Mouse (Mus musculus) forebrain, embryonic 13.5 days (tissue): Measurements from ENCODE around the gene Gm21905. TPM values are rescaled to one million over a fixed set of nuclear protein-coding genes. Genes with fewer than 3 reads are reported as not detected.

Experiments
- ATAC-seq: fragments of 200-750 bp; cut with Nextera tagmentation; 2 replicates; pipeline ENCODE4 v1.8.0; 2017
- H3K27ac ChIP-seq: fragments of 300-500 bp; sonication (generic); 2 replicates; pipeline ENCODE4 v1.5.1; 2015; ENCODE audit warnings: inconsistent platforms, mild to moderate bottlenecking, moderate library complexity
- H3K27me3 ChIP-seq: fragments of 300-500 bp; sonication (generic); 2 replicates; pipeline ENCODE4 v1.6.1; 2015; ENCODE audit warnings: mild to moderate bottlenecking, inconsistent platforms
- H3K36me3 ChIP-seq: fragments of 300-500 bp; sonication (generic); 2 replicates; pipeline ENCODE4 v1.6.1; 2015; ENCODE audit warnings: mild to moderate bottlenecking, inconsistent platforms; ENCODE audit not compliant: poor library complexity, severe bottlenecking
- H3K4me1 ChIP-seq: fragments of 300-500 bp; sonication (generic); 2 replicates; pipeline ENCODE4 v1.6.1; 2015; ENCODE audit warnings: inconsistent platforms
- H3K4me2 ChIP-seq: fragments of 300-500 bp; sonication (generic); 2 replicates; pipeline ENCODE4 v1.6.1; 2015; ENCODE audit warnings: inconsistent platforms, mild to moderate bottlenecking, moderate library complexity
- H3K4me3 ChIP-seq: fragments of 300-500 bp; sonication (generic); 2 replicates; pipeline ENCODE4 v1.5.1; 2015; ENCODE audit warnings: mild to moderate bottlenecking, inconsistent platforms
- H3K9ac ChIP-seq: fragments of 300-500 bp; sonication (generic); 2 replicates; pipeline ENCODE4 v1.6.1; 2015; ENCODE audit warnings: mild to moderate bottlenecking, inconsistent platforms
- H3K9me3 ChIP-seq: fragments of 300-500 bp; sonication (generic); replicated peaks from 2 replicates; pipeline ENCODE4 v1.6.1; 2016; ENCODE audit warnings: inconsistent platforms
- WGBS: fragments of 180-500 bp; shearing (Covaris S2); methylation state at CpG from one replicate; pipeline ENCODE4 v1.1.7; 2015; 5-methylcytosine and 5-hydroxymethylcytosine counted together
- polyA plus RNA-seq: library from polyadenylated mRNA; unstranded; fragments of >200 nt; fragmentation: Nextera tagmentation; extraction: Ambion mirVana; gene quantifications from 2 replicates; pipeline ENCODE4 v1.2.1, GENCODE M21; 2015

Gene Gm21905
- not detected in 2 replicates for polyA plus RNA-seq

- WGBS, result 85% methylated on average over 5 of the region's 5 CpGs
- no peak within 1 kb of the TSS for H3K9ac ChIP-seq
- ATAC-seq, result no peak
- no peaks in the 10 kb centered on the region for H3K9me3 ChIP-seq
- no peaks in the 10 kb centered on the region for H3K27me3 ChIP-seq
- no peak within 1 kb of the TSS for H3K4me2 ChIP-seq
- H3K27ac ChIP-seq, result no peak within 1 kb of the TSS
- H3K4me3 ChIP-seq, result no peak within 1 kb of the TSS
- H3K36me3 ChIP-seq, result no peaks in the 10 kb centered on the region
- no peaks in the 10 kb centered on the region for H3K4me1 ChIP-seq
Observed at GRCm38 (mm10) chr5:67946321-67946720, at the start of gene Gm21905. Gene Gm21905, minus strand, starts transcription at chr5:67946421.

- H3K27me3 ChIP-seq, result no peaks in the 10 kb centered on the region
- no peak overlapping the region for H3K4me3 ChIP-seq
- H3K4me1 ChIP-seq, result no peaks in the 10 kb centered on the region
- H3K9me3 ChIP-seq, result no peaks in the 10 kb centered on the region
- no peak overlapping the region for H3K4me2 ChIP-seq
- ATAC-seq, result no peak
- no peak overlapping the region for H3K27ac ChIP-seq
- no peaks in the 10 kb centered on the region for H3K36me3 ChIP-seq
- no peak overlapping the region for H3K9ac ChIP-seq
Observed at GRCm38 (mm10) chr5:67990426-67990825, 44.2 kb upstream of the Gm21905 start.

- WGBS, result 50% methylated on average over 3 of the region's 3 CpGs
Observed at GRCm38 (mm10) chr5:67981946-67982526, 35.8 kb upstream of the Gm21905 start.

GRCm38 (mm10) chr5:67969536-67969935, 23.3 kb upstream of the Gm21905 start:
- Histone ChIP-seq H3K9me3 (no peaks in the 10 kb centered on the region), H3K27ac (no peak overlapping the region), H3K4me1 (peaks cover 7% of the 10 kb centered on the region; the same call in 1 of the 2 replicates), H3K27me3 (no peaks in the 10 kb centered on the region), H3K4me2 (no peak overlapping the region), H3K36me3 (no peaks in the 10 kb centered on the region), H3K9ac (no peak overlapping the region), H3K4me3 (no peak overlapping the region)
- ATAC-seq, result peak; percentile 84
- 39% methylated on average over 7 of the region's 7 CpGs for WGBS

More at GRCm38 (mm10) chr5:67981946-67982526, 35.8 kb upstream of the Gm21905 start:
- Histone ChIP-seq H3K27me3 (no peaks in the 10 kb centered on the region), H3K4me3 (no peak overlapping the region), H3K4me2 (no peak overlapping the region), H3K36me3 (no peaks in the 10 kb centered on the region), H3K4me1 (no peaks in the 10 kb centered on the region), H3K9me3 (no peaks in the 10 kb centered on the region), H3K27ac (no peak overlapping the region), H3K9ac (no peak overlapping the region)
- ATAC-seq, result no peak

GRCm38 (mm10) chr5:67961708-67962629, 15.7 kb upstream of the Gm21905 start:
- H3K4me3 ChIP-seq, result no peak overlapping the region
- no peak overlapping the region for H3K9ac ChIP-seq
- H3K4me1 ChIP-seq, result no peaks in the 10 kb centered on the region
- ATAC-seq, result no peak
- H3K27me3 ChIP-seq, result no peaks in the 10 kb centered on the region
- no peaks in the 10 kb centered on the region for H3K36me3 ChIP-seq
- 85% methylated on average over 7 of the region's 7 CpGs for WGBS
- no peaks in the 10 kb centered on the region for H3K9me3 ChIP-seq
- H3K4me2 ChIP-seq, result no peak overlapping the region
- H3K27ac ChIP-seq, result no peak overlapping the region

GRCm38 (mm10) chr5:67955486-67955885, 9.3 kb upstream of the Gm21905 start:
- no peak overlapping the region for H3K9ac ChIP-seq
- H3K9me3 ChIP-seq, result no peaks in the 10 kb centered on the region
- no peak overlapping the region for H3K27ac ChIP-seq
- no peak for ATAC-seq
- no peaks in the 10 kb centered on the region for H3K36me3 ChIP-seq
- no peaks in the 10 kb centered on the region for H3K27me3 ChIP-seq
- no peak overlapping the region for H3K4me2 ChIP-seq
- WGBS, result 43% methylated on average over 7 of the region's 7 CpGs
- H3K4me1 ChIP-seq, result no peaks in the 10 kb centered on the region
- no peak overlapping the region for H3K4me3 ChIP-seq

GRCm38 (mm10) chr5:67954097-67954496, 7.9 kb upstream of the Gm21905 start:
- 80% methylated on average over 4 of the region's 4 CpGs for WGBS
- Histone ChIP-seq H3K4me1 (no peaks in the 10 kb centered on the region), H3K4me2 (no peak overlapping the region), H3K27me3 (no peaks in the 10 kb centered on the region), H3K36me3 (no peaks in the 10 kb centered on the region), H3K4me3 (no peak overlapping the region), H3K9ac (no peak overlapping the region), H3K27ac (no peak overlapping the region), H3K9me3 (no peaks in the 10 kb centered on the region)
- no peak for ATAC-seq

- no peak overlapping the region for H3K4me3 ChIP-seq
Observed at GRCm38 (mm10) chr5:67948074-67948473, 1.9 kb upstream of the Gm21905 start.

GRCm38 (mm10) chr5:67947006-67947405, 785 bp upstream of the Gm21905 start:
- H3K4me1 ChIP-seq, result no peaks in the 10 kb centered on the region
- H3K9ac ChIP-seq, result no peak overlapping the region
- no peak for ATAC-seq
- H3K27me3 ChIP-seq, result no peaks in the 10 kb centered on the region
- no peak overlapping the region for H3K4me3 ChIP-seq
- no peaks in the 10 kb centered on the region for H3K36me3 ChIP-seq
- no peak overlapping the region for H3K27ac ChIP-seq
- no peaks in the 10 kb centered on the region for H3K9me3 ChIP-seq
- H3K4me2 ChIP-seq, result no peak overlapping the region

More at GRCm38 (mm10) chr5:67948074-67948473, 1.9 kb upstream of the Gm21905 start:
- Histone ChIP-seq H3K4me2 (no peak overlapping the region), H3K9me3 (no peaks in the 10 kb centered on the region), H3K27ac (no peak overlapping the region), H3K9ac (no peak overlapping the region), H3K36me3 (no peaks in the 10 kb centered on the region), H3K4me1 (no peaks in the 10 kb centered on the region), H3K27me3 (no peaks in the 10 kb centered on the region)
- 88% methylated on average over 5 of the region's 5 CpGs for WGBS
- ATAC-seq, result peak; percentile 16; the same call in 1 of the 2 replicates

GRCm38 (mm10) chr5:67944074-67944785, 2.0 kb downstream of the Gm21905 start:
- H3K9ac ChIP-seq, result no peak overlapping the region
- no peaks in the 10 kb centered on the region for H3K4me1 ChIP-seq
- ATAC-seq, result no peak
- no peaks in the 10 kb centered on the region for H3K9me3 ChIP-seq
- 96% methylated on average over 1 of the region's 1 CpGs for WGBS
- no peak overlapping the region for H3K27ac ChIP-seq
- no peak overlapping the region for H3K4me3 ChIP-seq
- no peaks in the 10 kb centered on the region for H3K36me3 ChIP-seq
- H3K4me2 ChIP-seq, result no peak overlapping the region
- no peaks in the 10 kb centered on the region for H3K27me3 ChIP-seq

- no peaks in the 10 kb centered on the region for H3K4me1 ChIP-seq
- ATAC-seq, result no peak
- no peaks in the 10 kb centered on the region for H3K9me3 ChIP-seq
- H3K27ac ChIP-seq, result no peak overlapping the region
- H3K36me3 ChIP-seq, result no peaks in the 10 kb centered on the region
- H3K4me3 ChIP-seq, result no peak overlapping the region
- H3K9ac ChIP-seq, result no peak overlapping the region
- H3K27me3 ChIP-seq, result no peaks in the 10 kb centered on the region
- no peak overlapping the region for H3K4me2 ChIP-seq
- WGBS, result 79% methylated on average over 2 of the region's 2 CpGs
Observed at GRCm38 (mm10) chr5:67943199-67943598, 3.0 kb downstream of the Gm21905 start.

- ATAC-seq, result no peak
- no peak within 1 kb of the TSS for H3K4me3 ChIP-seq
- no peaks in the 10 kb centered on the region for H3K9me3 ChIP-seq
- H3K4me2 ChIP-seq, result no peak within 1 kb of the TSS
- no peak within 1 kb of the TSS for H3K27ac ChIP-seq
- H3K9ac ChIP-seq, result no peak within 1 kb of the TSS
- H3K4me1 ChIP-seq, result no peaks in the 10 kb centered on the region
- H3K36me3 ChIP-seq, result no peaks in the 10 kb centered on the region
- 84% methylated on average over 2 of the region's 2 CpGs for WGBS
- H3K27me3 ChIP-seq, result no peaks in the 10 kb centered on the region
Observed at GRCm38 (mm10) chr5:67941369-67941768, 4.9 kb downstream of the Gm21905 start, which contains the start of gene Gm5108. Gene Gm5108, plus strand, starts transcription at chr5:67941669.
